Mouse (Mus musculus) hindbrain, embryonic 15.5 days (tissue): Measurements from ENCODE around the gene Zfp68. TPM values are rescaled to one million over a fixed set of nuclear protein-coding genes. Genes with fewer than 3 reads are reported as not detected.
A peak's percentile ranks its signal among the peaks of the same experiment; 100 is the strongest.
"Not testable (repeated sequence)": the region's sequence is repeated elsewhere in the genome, so short reads cannot be mapped to it uniquely, and the experiment has no call there.

Source experiments
- ATAC-seq: fragments of 200-750 bp; cut with Nextera tagmentation; 2 replicates; pipeline ENCODE4 v1.8.0; 2017; ENCODE audit warnings: low read depth, moderate number of reproducible peaks, moderate TSS enrichment; ENCODE audit not compliant: low FRiP score
- H3K27ac ChIP-seq: fragments of 300-500 bp; sonication (generic); replicated peaks from 2 replicates; pipeline ENCODE4 v1.5.1; 2015; ENCODE audit warnings: mild to moderate bottlenecking, inconsistent platforms
- H3K27me3 ChIP-seq: fragments of 300-500 bp; sonication (generic); 2 replicates; pipeline ENCODE4 v1.6.1; 2015; ENCODE audit warnings: control low read depth, inconsistent platforms
- H3K36me3 ChIP-seq: fragments of 300-500 bp; sonication (generic); 2 replicates; pipeline ENCODE4 v1.6.1; 2015; ENCODE audit warnings: control low read depth, inconsistent platforms
- H3K4me1 ChIP-seq: fragments of 300-500 bp; sonication (generic); replicated peaks from 2 replicates; pipeline ENCODE4 v1.6.1; 2015; ENCODE audit warnings: control low read depth, inconsistent platforms
- H3K4me2 ChIP-seq: fragments of 300-500 bp; sonication (generic); 2 replicates; pipeline ENCODE4 v1.6.1; 2015; ENCODE audit warnings: moderate library complexity, mild to moderate bottlenecking, inconsistent platforms
- H3K4me3 ChIP-seq: fragments of 300-500 bp; sonication (generic); 2 replicates; pipeline ENCODE4 v1.5.1; 2015; ENCODE audit warnings: mild to moderate bottlenecking, inconsistent platforms
- H3K9ac ChIP-seq: fragments of 300-500 bp; sonication (generic); 2 replicates; pipeline ENCODE4 v1.6.1; 2015; ENCODE audit warnings: inconsistent platforms
- H3K9me3 ChIP-seq: fragments of 300-500 bp; sonication (generic); 2 replicates; pipeline ENCODE4 v1.6.1; 2016; ENCODE audit warnings: control low read depth, inconsistent platforms
- WGBS: fragments of 180-500 bp; shearing (Covaris S2); methylation state at CpG from one replicate; pipeline ENCODE4 v1.1.7; 2015; 5-methylcytosine and 5-hydroxymethylcytosine counted together
- microRNA-seq: library from miRNA; unstranded; fragments of <30 nt; microRNA quantifications from one replicate; pipeline ENCODE4, GENCODE M21; 2016
- polyA plus RNA-seq: library from polyadenylated mRNA; unstranded; fragments of >200 nt; fragmentation: Nextera tagmentation; extraction: Ambion mirVana; gene quantifications from 2 replicates; pipeline ENCODE4 v1.2.1, GENCODE M21; 2015

The Zfp68 gene
- polyA plus RNA-seq, 1 experiment from 2014 or later: 71.4 TPM

DNA sequence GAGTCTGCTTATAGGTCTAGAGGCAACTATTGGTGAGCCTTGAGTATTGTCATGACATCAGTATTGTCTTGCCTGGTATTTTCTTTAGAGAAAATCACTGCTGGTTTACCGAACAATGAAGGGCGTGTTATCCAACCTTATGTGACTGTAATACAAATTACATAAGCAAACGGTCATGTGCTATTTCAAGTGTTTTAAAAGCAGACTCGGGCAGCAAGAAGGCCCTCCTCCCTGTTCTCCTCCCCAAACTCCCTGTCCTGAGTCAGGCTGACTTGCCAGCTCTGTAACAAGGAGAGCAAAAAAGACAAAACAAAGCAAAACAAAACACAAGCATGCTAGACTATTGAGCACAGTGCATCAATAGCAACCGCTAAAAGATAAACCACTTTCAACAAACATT lies 1.3 kb upstream of the Zfp68 start:
- Histone ChIP-seq H3K4me3 (no peak overlapping the region), H3K36me3 (peaks cover 23% of the 10 kb centered on the region), H3K27me3 (no peaks in the 10 kb centered on the region), H3K9ac (no peak overlapping the region), H3K4me2 (no peak overlapping the region), H3K9me3 (peaks cover 14% of the 10 kb centered on the region), H3K27ac (no peak overlapping the region), H3K4me1 (peaks cover 43% of the 10 kb centered on the region)
- no peak for ATAC-seq
- WGBS: 66% methylated on average over 5 of the region's 5 CpGs

DNA sequence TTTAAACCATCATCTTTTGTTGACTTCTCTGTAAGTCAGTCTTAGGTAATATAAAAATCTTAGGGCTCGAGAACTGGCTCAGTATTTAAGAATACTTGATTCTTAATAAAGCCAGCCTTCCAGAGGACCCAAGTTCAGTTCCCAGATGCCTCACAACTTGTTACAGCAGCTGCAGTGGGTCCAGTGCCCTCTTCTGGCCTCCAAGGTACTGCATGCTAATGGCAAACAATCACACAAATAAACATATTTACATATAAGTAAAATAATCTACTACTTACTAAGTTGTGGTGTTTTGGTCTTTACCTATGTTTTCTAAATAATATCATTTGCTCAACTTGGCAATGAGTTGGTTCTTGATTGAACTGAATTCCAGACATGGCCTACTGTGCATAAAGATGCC lies 1.2 kb downstream of the Zfp68 start:
- Histone ChIP-seq H3K27me3 (no peaks in the 10 kb centered on the region), H3K4me1 (peaks cover 24% of the 10 kb centered on the region), H3K4me3 (peak overlapping the region; percentile 63), H3K27ac (no peak overlapping the region), H3K4me2 (peak overlapping the region; percentile 57), H3K9ac (no peak overlapping the region), H3K9me3 (peaks cover 27% of the 10 kb centered on the region), H3K36me3 (peaks cover 48% of the 10 kb centered on the region)
- no peak for ATAC-seq
- WGBS: 100% methylated on average over 1 of the region's 1 CpGs

GRCm38 (mm10) chr5:138587396-138587795 lies 32.2 kb downstream of the Zfp68 start:
- H3K4me1 ChIP-seq: no peaks in the 10 kb centered on the region
- H3K27me3 ChIP-seq: no peaks in the 10 kb centered on the region
- H3K4me3 ChIP-seq: no peak overlapping the region
- no peak overlapping the region for H3K27ac ChIP-seq
- 0 out of 2 replicates have a peak, but pooled peaks cover 1% of the 10 kb centered on the region for H3K9me3 ChIP-seq
- no peak overlapping the region for H3K4me2 ChIP-seq
- no peak overlapping the region for H3K9ac ChIP-seq
- no peak for ATAC-seq
- no peaks in the 10 kb centered on the region for H3K36me3 ChIP-seq
- WGBS: 95% methylated on average over 6 of the region's 6 CpGs

GRCm38 (mm10) chr5:138571623-138572022 lies 47.9 kb downstream of the Zfp68 start:
- ATAC-seq: no peak
- WGBS: 50% methylated on average over 4 of the region's 4 CpGs
- H3K36me3 ChIP-seq: no peaks in the 10 kb centered on the region
- no peak overlapping the region for H3K27ac ChIP-seq
- no peaks in the 10 kb centered on the region for H3K9me3 ChIP-seq
- no peaks in the 10 kb centered on the region for H3K4me1 ChIP-seq
- H3K4me2 ChIP-seq: no peak overlapping the region
- H3K4me3 ChIP-seq: no peak overlapping the region
- no peaks in the 10 kb centered on the region for H3K27me3 ChIP-seq
- H3K9ac ChIP-seq: no peak overlapping the region

GRCm38 (mm10) chr5:138564612-138565011 lies 54.9 kb downstream of the Zfp68 start, which contains the start of gene 1700123K08Rik:
Gene 1700123K08Rik, minus strand, starts transcription at chr5:138564712.
- 92% methylated on average over 2 of the region's 2 CpGs for WGBS
- H3K36me3 ChIP-seq, H3K9ac ChIP-seq, H3K27me3 ChIP-seq, H3K4me3 ChIP-seq, H3K4me1 ChIP-seq, H3K9me3 ChIP-seq, ATAC-seq, H3K4me2 ChIP-seq, H3K27ac ChIP-seq: not testable (repeated sequence)

Small RNA genes lying within 50 kb of the gene (microRNA-seq; reads per million reads assigned to microRNA genes)
- not detected for gene Gm24082

Other genes starting within 250 kb of the Zfp68 start
- gene Zfp157, start 178.3 kb downstream of the Zfp68 start, polyA plus RNA-seq: 57.8 and 60.4 TPM in 2 replicates
- not detected in 2 replicates for gene 1700123K08Rik, start 55.0 kb downstream of the Zfp68 start, polyA plus RNA-seq
- 20.6 and 22.0 TPM in 2 replicates for gene A430033K04Rik, start 3.1 kb upstream of the Zfp68 start, polyA plus RNA-seq
- gene Fam20c, start 134.8 kb upstream of the Zfp68 start, polyA plus RNA-seq: 57.4 and 64.9 TPM in 2 replicates
- 0.62 and 0.74 TPM in 2 replicates for gene Gm5294, start 200.3 kb upstream of the Zfp68 start, polyA plus RNA-seq